Mouse (Mus musculus): ENCODE data around the gene B3galnt1. TPM values are rescaled to one million over a fixed set of nuclear protein-coding genes. Genes with fewer than 3 reads are reported as not detected.
A peak's percentile ranks its signal among the peaks of the same experiment; 100 is the strongest.

Gene B3galnt1
- polyA plus RNA-seq, 1 experiment from 2014 or later = 38.9 TPM

GRCm38 (mm10) chr3:69548704-69549455 lies 49.9 kb downstream of the B3galnt1 start:
- Histone ChIP-seq H3K36me3 (ENCODE audit: insufficient read depth, low read length) (no peaks in the 10 kb centered on the region), H3K9ac (replicated peaks; ENCODE audit: low read length) (no peak overlapping the region), H3K4me1 (ENCODE audit: insufficient read depth, low read length) (no peaks in the 10 kb centered on the region), H3K27me3 (ENCODE audit: insufficient read depth, low read length) (no peaks in the 10 kb centered on the region), H3K4me2 (replicated peaks; ENCODE audit: low read depth, low read length) (no peak overlapping the region), H3K4me3 (ENCODE audit: low read length) (no peak overlapping the region), H3K9me3 (ENCODE audit: low read length) (no peaks in the 10 kb centered on the region), H3K27ac (ENCODE audit: low read length) (no peak overlapping the region)
- 80% methylated on average over 22 of the region's 22 CpGs for WGBS
- no peak for ATAC-seq (ENCODE audit: low FRiP score, low TSS enrichment)

- Histone ChIP-seq H3K9ac (replicated peaks; ENCODE audit: low read length) (no peak overlapping the region), H3K27ac (ENCODE audit: low read length) (no peak overlapping the region), H3K4me3 (ENCODE audit: low read length) (no peak overlapping the region), H3K4me2 (replicated peaks; ENCODE audit: low read depth, low read length) (no peak overlapping the region), H3K4me1 (ENCODE audit: insufficient read depth, low read length) (no peaks in the 10 kb centered on the region), H3K27me3 (ENCODE audit: insufficient read depth, low read length) (no peaks in the 10 kb centered on the region), H3K9me3 (ENCODE audit: low read length) (no peaks in the 10 kb centered on the region), H3K36me3 (ENCODE audit: insufficient read depth, low read length) (no peaks in the 10 kb centered on the region)
- 79% methylated on average over 5 of the region's 5 CpGs for WGBS
- no peak for ATAC-seq (ENCODE audit: low FRiP score, low TSS enrichment)
Observed at GRCm38 (mm10) chr3:69545017-69545416, 53.7 kb downstream of the B3galnt1 start.

- WGBS = 96% methylated on average over 1 of the region's 1 CpGs
Observed at GRCm38 (mm10) chr3:69543730-69544129, 55.0 kb downstream of the B3galnt1 start.

GRCm38 (mm10) chr3:69542962-69543361 lies 55.8 kb downstream of the B3galnt1 start:
- no peaks in the 10 kb centered on the region for H3K36me3 ChIP-seq (ENCODE audit: insufficient read depth, low read length)
- H3K4me1 ChIP-seq (ENCODE audit: insufficient read depth, low read length) = peaks cover 3% of the 10 kb centered on the region; the same call in 1 of the 2 replicates
- no peak for ATAC-seq (ENCODE audit: low FRiP score, low TSS enrichment)
- no peak overlapping the region for H3K9ac ChIP-seq (replicated peaks; ENCODE audit: low read length)
- 78% methylated on average over 8 of the region's 8 CpGs for WGBS
- no peak overlapping the region for H3K4me3 ChIP-seq (ENCODE audit: low read length)
- no peaks in the 10 kb centered on the region for H3K9me3 ChIP-seq (ENCODE audit: low read length)
- H3K27ac ChIP-seq (ENCODE audit: low read length) = no peak overlapping the region
- no peaks in the 10 kb centered on the region for H3K27me3 ChIP-seq (ENCODE audit: insufficient read depth, low read length)
- H3K4me2 ChIP-seq (replicated peaks; ENCODE audit: low read depth, low read length) = no peak overlapping the region

More at GRCm38 (mm10) chr3:69543730-69544129, 55.0 kb downstream of the B3galnt1 start:
- no peak overlapping the region for H3K4me2 ChIP-seq (replicated peaks; ENCODE audit: low read depth, low read length)
- H3K27ac ChIP-seq (ENCODE audit: low read length) = no peak overlapping the region
- no peak for ATAC-seq (ENCODE audit: low FRiP score, low TSS enrichment)
- no peaks in the 10 kb centered on the region for H3K9me3 ChIP-seq (ENCODE audit: low read length)
- H3K4me1 ChIP-seq (ENCODE audit: insufficient read depth, low read length) = peaks cover 3% of the 10 kb centered on the region; the same call in 1 of the 2 replicates
- no peak overlapping the region for H3K4me3 ChIP-seq (ENCODE audit: low read length)
- no peak overlapping the region for H3K9ac ChIP-seq (replicated peaks; ENCODE audit: low read length)
- H3K36me3 ChIP-seq (ENCODE audit: insufficient read depth, low read length) = no peaks in the 10 kb centered on the region
- no peaks in the 10 kb centered on the region for H3K27me3 ChIP-seq (ENCODE audit: insufficient read depth, low read length)

GRCm38 (mm10) chr3:69535941-69536647 lies 62.7 kb downstream of the B3galnt1 start:
- ATAC-seq (ENCODE audit: low FRiP score, low TSS enrichment) = peak; percentile 43; the same call in 1 of the 2 replicates
- WGBS = 51% methylated on average over 25 of the region's 25 CpGs

GRCm38 (mm10) chr3:69535486-69535885 lies 63.3 kb downstream of the B3galnt1 start:
- 83% methylated on average over 10 of the region's 10 CpGs for WGBS
- Histone ChIP-seq H3K27me3 (ENCODE audit: insufficient read depth, low read length) (no peaks in the 10 kb centered on the region), H3K4me1 (ENCODE audit: insufficient read depth, low read length) (peaks cover 16% of the 10 kb centered on the region; the same call in 1 of the 2 replicates), H3K4me2 (replicated peaks; ENCODE audit: low read depth, low read length) (no peak overlapping the region), H3K9ac (replicated peaks; ENCODE audit: low read length) (no peak overlapping the region), H3K27ac (ENCODE audit: low read length) (no peak overlapping the region), H3K36me3 (ENCODE audit: insufficient read depth, low read length) (no peaks in the 10 kb centered on the region), H3K4me3 (ENCODE audit: low read length) (no peak overlapping the region), H3K9me3 (ENCODE audit: low read length) (no peaks in the 10 kb centered on the region)
- no peak for ATAC-seq (ENCODE audit: low FRiP score, low TSS enrichment)

More at GRCm38 (mm10) chr3:69535941-69536647, 62.7 kb downstream of the B3galnt1 start:
- Histone ChIP-seq H3K9ac (replicated peaks; ENCODE audit: low read length) (no peak overlapping the region), H3K36me3 (ENCODE audit: insufficient read depth, low read length) (no peaks in the 10 kb centered on the region), H3K4me3 (ENCODE audit: low read length) (no peak overlapping the region), H3K27ac (ENCODE audit: low read length) (no peak overlapping the region), H3K4me2 (replicated peaks; ENCODE audit: low read depth, low read length) (no peak overlapping the region), H3K4me1 (ENCODE audit: insufficient read depth, low read length) (peaks cover 16% of the 10 kb centered on the region; the same call in 1 of the 2 replicates), H3K9me3 (ENCODE audit: low read length) (no peaks in the 10 kb centered on the region), H3K27me3 (ENCODE audit: insufficient read depth, low read length) (no peaks in the 10 kb centered on the region)

GRCm38 (mm10) chr3:69532687-69533086 lies 66.1 kb downstream of the B3galnt1 start:
- WGBS = 68% methylated on average over 4 of the region's 4 CpGs
- ATAC-seq (ENCODE audit: low FRiP score, low TSS enrichment) = no peak
- Histone ChIP-seq H3K4me2 (replicated peaks; ENCODE audit: low read depth, low read length) (no peak overlapping the region), H3K27me3 (ENCODE audit: insufficient read depth, low read length) (no peaks in the 10 kb centered on the region), H3K27ac (ENCODE audit: low read length) (no peak overlapping the region), H3K9me3 (ENCODE audit: low read length) (no peaks in the 10 kb centered on the region), H3K4me3 (ENCODE audit: low read length) (no peak overlapping the region), H3K36me3 (ENCODE audit: insufficient read depth, low read length) (no peaks in the 10 kb centered on the region), H3K9ac (replicated peaks; ENCODE audit: low read length) (no peak overlapping the region), H3K4me1 (ENCODE audit: insufficient read depth, low read length) (peaks cover 14% of the 10 kb centered on the region; the same call in 1 of the 2 replicates)

GRCm38 (mm10) chr3:69531511-69531910 lies 67.2 kb downstream of the B3galnt1 start:
- H3K4me2 ChIP-seq (replicated peaks; ENCODE audit: low read depth, low read length) = no peak overlapping the region
- H3K4me1 ChIP-seq (ENCODE audit: insufficient read depth, low read length) = peaks cover 9% of the 10 kb centered on the region; the same call in 1 of the 2 replicates
- no peak for ATAC-seq (ENCODE audit: low FRiP score, low TSS enrichment)
- H3K36me3 ChIP-seq (ENCODE audit: insufficient read depth, low read length) = no peaks in the 10 kb centered on the region
- no peak overlapping the region for H3K27ac ChIP-seq (ENCODE audit: low read length)
- no peak overlapping the region for H3K9ac ChIP-seq (replicated peaks; ENCODE audit: low read length)
- H3K27me3 ChIP-seq (ENCODE audit: insufficient read depth, low read length) = no peaks in the 10 kb centered on the region
- no peak overlapping the region for H3K4me3 ChIP-seq (ENCODE audit: low read length)
- no peaks in the 10 kb centered on the region for H3K9me3 ChIP-seq (ENCODE audit: low read length)
- WGBS = 41% methylated on average over 9 of the region's 9 CpGs

- 66% methylated on average over 7 of the region's 7 CpGs for WGBS
- H3K27ac ChIP-seq (ENCODE audit: low read length) = no peak overlapping the region
- no peak overlapping the region for H3K9ac ChIP-seq (replicated peaks; ENCODE audit: low read length)
- no peak overlapping the region for H3K4me3 ChIP-seq (ENCODE audit: low read length)
- H3K27me3 ChIP-seq (ENCODE audit: insufficient read depth, low read length) = no peaks in the 10 kb centered on the region
- 0 out of 2 replicates have a peak, but pooled peaks cover 5% of the 10 kb centered on the region for H3K4me1 ChIP-seq (ENCODE audit: insufficient read depth, low read length)
- no peak for ATAC-seq (ENCODE audit: low FRiP score, low TSS enrichment)
- no peaks in the 10 kb centered on the region for H3K36me3 ChIP-seq (ENCODE audit: insufficient read depth, low read length)
- no peaks in the 10 kb centered on the region for H3K9me3 ChIP-seq (ENCODE audit: low read length)
- H3K4me2 ChIP-seq (replicated peaks; ENCODE audit: low read depth, low read length) = no peak overlapping the region
Observed at GRCm38 (mm10) chr3:69529576-69529975, 69.2 kb downstream of the B3galnt1 start.

GRCm38 (mm10) chr3:69527384-69527783 lies 71.4 kb downstream of the B3galnt1 start:
- Histone ChIP-seq H3K9ac (replicated peaks; ENCODE audit: low read length) (no peak overlapping the region), H3K9me3 (ENCODE audit: low read length) (no peaks in the 10 kb centered on the region), H3K4me1 (ENCODE audit: insufficient read depth, low read length) (0 out of 2 replicates have a peak, but pooled peaks cover 5% of the 10 kb centered on the region), H3K36me3 (ENCODE audit: insufficient read depth, low read length) (no peaks in the 10 kb centered on the region), H3K27me3 (ENCODE audit: insufficient read depth, low read length) (no peaks in the 10 kb centered on the region), H3K4me2 (replicated peaks; ENCODE audit: low read depth, low read length) (no peak overlapping the region), H3K27ac (ENCODE audit: low read length) (no peak overlapping the region), H3K4me3 (ENCODE audit: low read length) (no peak overlapping the region)
- ATAC-seq (ENCODE audit: low FRiP score, low TSS enrichment) = no peak
- WGBS = 81% methylated on average over 1 of the region's 1 CpGs
